Comparison of ENCODE assay signal across 8 mouse cellular contexts in the genomic region with DNA sequence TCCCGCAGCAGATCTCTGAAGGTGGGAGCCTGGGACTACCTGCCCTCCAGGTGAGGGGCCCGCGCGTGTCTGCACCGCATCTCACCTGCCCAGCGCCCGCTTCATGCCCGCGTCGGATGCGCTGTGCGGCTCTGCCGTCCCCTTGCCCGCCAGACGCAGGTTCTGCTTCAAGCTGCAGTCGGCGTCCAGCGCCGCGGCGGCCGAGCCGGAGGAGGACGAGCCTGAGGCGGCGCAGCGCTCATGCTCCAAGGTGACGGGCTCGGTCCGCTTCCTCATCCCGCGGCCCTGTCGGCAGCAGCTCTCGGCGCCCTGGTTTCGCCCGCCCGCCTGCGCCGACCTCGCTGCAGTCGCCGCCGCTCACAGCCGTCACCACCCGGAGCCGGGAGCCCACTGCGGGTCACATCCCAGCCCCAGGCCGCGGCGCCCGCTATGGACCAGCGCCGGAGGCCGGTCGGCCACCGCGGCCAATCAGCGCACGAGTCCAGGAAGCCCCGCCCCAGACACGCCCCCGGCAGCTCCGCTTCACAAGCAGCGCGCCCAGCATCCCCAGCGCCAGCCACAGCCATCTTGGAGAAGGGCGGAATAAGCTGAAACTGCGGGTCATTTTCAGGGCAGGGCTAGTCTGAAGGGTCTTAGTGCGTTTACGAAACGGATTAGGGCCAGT. TPM values are rescaled to one million over a fixed set of nuclear protein-coding genes. Genes with fewer than 3 reads are reported as not detected.
DNase-seq lines count a peak whose midpoint lies in the region; ATAC-seq lines count a peak whose summit lies in the region.

Gene Abhd12, minus strand, starts transcription at position 470 of the 664 bp plus-strand sequence.

- ATAC-seq in hindbrain, embryonic 15.5 days (ENCODE audit: low FRiP score, low read depth) = peak; percentile 99

- under 1% methylated on average over 72 of the region's 72 CpGs for WGBS in hindbrain, embryonic 15.5 days

- peak; percentile 97 for DNase-seq in R1 (ENCODE audit: low read depth, low spot score)
- peak; percentile 99 for DNase-seq in cerebellum, postnatal 25 days
- peak; percentile 96 to 97 for DNase-seq in frontal cortex, postnatal 36 days (ENCODE audit: low spot score in 2 of 2)
- DNase-seq in left cerebral cortex, adult 11 months (ENCODE audit: low spot score) = peak; percentile 93
- peak; percentile 99 for DNase-seq in lung, postnatal 4 days
- DNase-seq in retina, postnatal 7 days (ENCODE audit: low read depth, low spot score) = peak; percentile 93
- DNase-seq in urinary bladder, adult 2 months (ENCODE audit: low spot score) = peak; percentile 99

- peaks cover 3% of the 10 kb centered on the region; the same call in 1 of the 2 replicates for H3K36me3 ChIP-seq in hindbrain, embryonic 15.5 days

- no peaks in the 10 kb centered on the region for H3K9me3 ChIP-seq in hindbrain, embryonic 15.5 days

- H3K27ac ChIP-seq in hindbrain, embryonic 15.5 days (replicated peaks) = peak within 1 kb of the TSS; percentile 93

- H3K9ac ChIP-seq in hindbrain, embryonic 15.5 days = peak within 1 kb of the TSS; percentile 95

- peak within 1 kb of the TSS; percentile 71 for H3K4me3 ChIP-seq in hindbrain, embryonic 15.5 days

- H3K4me1 ChIP-seq in hindbrain, embryonic 15.5 days (replicated peaks) = peaks cover 27% of the 10 kb centered on the region

- peak within 1 kb of the TSS; percentile 84 for H3K4me2 ChIP-seq in hindbrain, embryonic 15.5 days

- no peaks in the 10 kb centered on the region for H3K27me3 ChIP-seq in hindbrain, embryonic 15.5 days

RNA-seq across cellular contexts. Expression of gene Abhd12, which starts in this region (rescaled TPM):
- 136 and 137 TPM in 2 replicates for polyA plus RNA-seq in hindbrain, embryonic 15.5 days (2015; fragmentation: Nextera tagmentation; extraction: Ambion mirVana)
- polyA plus RNA-seq in urinary bladder, adult 2 months (2012; rRNA removed) = 204 and 249 TPM in 2 replicates

Comparison
In these comparisons a context has a peak if more than half of its experiments do, and no peak if none do; other contexts are left out.
1. Peak in every context shown above with its lines: DNase-seq, ATAC-seq, H3K4me3 ChIP-seq and H3K27ac ChIP-seq.